Mouse (Mus musculus): ENCODE results near the gene Slc35g3. TPM values are rescaled to one million over a fixed set of nuclear protein-coding genes. Genes with fewer than 3 reads are reported as not detected.

Slc35g3 gene
- not detected in 2 replicates for polyA plus RNA-seq (2014; fragmentation: Nextera tagmentation; extraction: Ambion mirVana)

DNA sequence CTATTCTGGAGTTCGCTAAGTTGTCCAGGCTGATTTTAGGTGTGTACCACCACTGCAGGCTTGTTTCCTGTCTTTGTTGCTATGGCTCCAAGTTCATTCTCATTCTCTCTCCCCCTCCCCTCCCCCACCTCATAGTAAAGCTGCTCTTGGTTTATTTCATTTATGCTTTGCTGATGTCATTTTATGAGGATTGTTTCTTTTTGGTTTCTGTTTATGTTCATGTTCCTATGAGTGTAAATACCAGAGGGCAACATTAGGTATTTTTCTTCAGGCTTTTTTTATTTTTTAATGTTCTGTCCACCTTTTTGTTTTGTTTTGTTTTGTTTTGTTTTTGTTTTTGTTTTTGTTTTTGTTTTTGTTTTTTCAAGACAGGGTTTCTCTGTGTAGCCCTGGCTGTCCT lies at the start of gene Slc35g3:
Slc35g3 (minus strand) TSS at position 101 of the 400 bp plus-strand sequence.
- Histone ChIP-seq H3K9ac (ENCODE audit: low read length) (no peak within 1 kb of the TSS), H3K4me2 (ENCODE audit: low read length) (no peak within 1 kb of the TSS), H3K27ac (ENCODE audit: low read depth) (no peak within 1 kb of the TSS), H3K27me3 (replicated peaks; ENCODE audit: control insufficient read depth, insufficient read depth, low read length) (no peaks in the 10 kb centered on the region), H3K36me3 (ENCODE audit: control insufficient read depth, insufficient read depth, low read length) (no peaks in the 10 kb centered on the region), H3K4me1 (replicated peaks; ENCODE audit: control insufficient read depth, insufficient read depth, low read length) (peaks cover 24% of the 10 kb centered on the region), H3K9me3 (ENCODE audit: control insufficient read depth, low read length) (no peaks in the 10 kb centered on the region), H3K4me3 (ENCODE audit: low read depth, low read length) (no peak within 1 kb of the TSS)
- DNase-seq (ENCODE audit: low spot score) (no peak), ATAC-seq (replicated peaks; ENCODE audit: low FRiP score, low TSS enrichment, low read depth) (no peak)
- WGBS: 75% methylated on average over 1 of the region's 1 CpGs

DNA sequence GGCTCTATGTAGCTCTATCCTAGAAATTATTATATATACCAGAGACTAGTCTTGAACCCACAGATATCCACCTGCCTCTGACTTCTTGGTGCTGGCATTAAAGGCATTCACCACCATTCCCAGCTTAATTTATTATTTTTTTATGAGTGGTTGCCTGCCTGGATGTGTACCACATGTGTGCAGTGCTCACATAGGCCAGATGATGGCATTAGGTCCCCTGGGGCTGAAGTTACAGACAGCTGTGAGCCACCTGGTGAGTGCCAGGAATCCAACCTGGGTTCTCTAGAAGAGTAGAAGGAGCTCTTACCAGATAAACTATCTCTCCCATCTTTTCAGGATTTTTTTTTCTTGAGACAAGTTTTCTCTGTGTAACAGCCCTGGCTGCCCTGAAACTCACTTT lies 48.5 kb upstream of the Slc35g3 start:
- Histone ChIP-seq H3K27ac (ENCODE audit: low read depth) (no peak overlapping the region), H3K36me3 (ENCODE audit: control insufficient read depth, insufficient read depth, low read length) (no peaks in the 10 kb centered on the region), H3K27me3 (replicated peaks; ENCODE audit: control insufficient read depth, insufficient read depth, low read length) (peaks cover 10% of the 10 kb centered on the region), H3K4me1 (replicated peaks; ENCODE audit: control insufficient read depth, insufficient read depth, low read length) (no peaks in the 10 kb centered on the region), H3K4me2 (ENCODE audit: low read length) (no peak overlapping the region), H3K9me3 (ENCODE audit: control insufficient read depth, low read length) (no peaks in the 10 kb centered on the region), H3K4me3 (ENCODE audit: low read depth, low read length) (no peak overlapping the region), H3K9ac (ENCODE audit: low read length) (no peak overlapping the region)
- DNase-seq (ENCODE audit: low spot score): no peak
- ATAC-seq (replicated peaks; ENCODE audit: low FRiP score, low TSS enrichment, low read depth): no peak

DNA sequence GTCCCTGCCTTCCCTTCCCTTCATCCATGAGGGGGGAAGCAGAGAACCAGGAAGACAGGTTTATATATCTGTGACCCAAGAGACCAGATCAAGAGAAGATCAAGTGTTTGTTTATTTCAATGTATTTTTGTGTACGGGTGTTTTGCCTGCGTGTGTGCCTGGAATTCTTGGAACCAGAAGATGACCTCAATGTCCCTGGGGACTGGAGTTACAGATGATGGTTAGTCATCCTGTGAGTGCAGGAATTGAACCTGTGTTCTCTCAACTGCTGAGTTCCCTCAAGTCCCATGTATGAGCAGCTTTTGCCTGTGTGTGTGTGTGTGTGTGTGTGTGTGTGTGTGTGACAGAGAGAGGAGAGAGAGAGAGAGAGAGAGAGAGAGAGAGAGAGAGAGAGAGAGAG lies 45.9 kb upstream of the Slc35g3 start:
- Histone ChIP-seq H3K27ac (ENCODE audit: low read depth) (no peak overlapping the region), H3K36me3 (ENCODE audit: control insufficient read depth, insufficient read depth, low read length) (no peaks in the 10 kb centered on the region), H3K9me3 (ENCODE audit: control insufficient read depth, low read length) (no peaks in the 10 kb centered on the region), H3K4me2 (ENCODE audit: low read length) (no peak overlapping the region), H3K4me1 (replicated peaks; ENCODE audit: control insufficient read depth, insufficient read depth, low read length) (peaks cover 15% of the 10 kb centered on the region; the same call in 1 of the 2 replicates), H3K27me3 (replicated peaks; ENCODE audit: control insufficient read depth, insufficient read depth, low read length) (peaks cover 23% of the 10 kb centered on the region), H3K4me3 (ENCODE audit: low read depth, low read length) (no peak overlapping the region), H3K9ac (ENCODE audit: low read length) (no peak overlapping the region)
- 55% methylated on average over 2 of the region's 2 CpGs for WGBS
- DNase-seq (ENCODE audit: low spot score) (no peak), ATAC-seq (replicated peaks; ENCODE audit: low FRiP score, low TSS enrichment, low read depth) (no peak)

DNA sequence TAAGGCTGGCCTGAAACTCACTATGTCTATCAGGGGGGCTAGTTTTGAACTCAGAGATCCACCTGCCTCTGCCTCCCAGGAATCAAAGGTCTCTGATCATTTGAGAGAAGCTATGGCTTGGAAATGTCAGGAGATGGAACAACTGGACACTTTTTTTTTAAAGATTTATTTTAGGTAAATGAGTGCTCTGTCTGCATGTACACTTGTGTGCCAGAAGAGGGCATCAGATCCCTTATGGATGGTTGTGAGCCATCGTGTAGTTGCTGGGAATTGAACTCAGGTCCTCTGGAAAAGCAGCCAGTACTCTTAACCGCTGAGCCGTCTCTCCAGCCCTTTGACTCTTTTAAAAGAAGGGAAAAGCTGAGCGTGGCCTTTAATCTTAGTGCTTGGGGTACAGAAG lies 44.6 kb upstream of the Slc35g3 start:
- H3K4me3 ChIP-seq (ENCODE audit: low read depth, low read length): no peak overlapping the region
- DNase-seq (ENCODE audit: low spot score) (no peak), ATAC-seq (replicated peaks; ENCODE audit: low FRiP score, low TSS enrichment, low read depth) (no peak)
- no peak overlapping the region for H3K9ac ChIP-seq (ENCODE audit: low read length)
- no peaks in the 10 kb centered on the region for H3K9me3 ChIP-seq (ENCODE audit: control insufficient read depth, low read length)
- H3K4me1 ChIP-seq (replicated peaks; ENCODE audit: control insufficient read depth, insufficient read depth, low read length): peaks cover 26% of the 10 kb centered on the region
- no peaks in the 10 kb centered on the region for H3K36me3 ChIP-seq (ENCODE audit: control insufficient read depth, insufficient read depth, low read length)
- 80% methylated on average over 4 of the region's 4 CpGs for WGBS
- H3K27me3 ChIP-seq (replicated peaks; ENCODE audit: control insufficient read depth, insufficient read depth, low read length): peaks cover 35% of the 10 kb centered on the region
- no peak overlapping the region for H3K4me2 ChIP-seq (ENCODE audit: low read length)
- no peak overlapping the region for H3K27ac ChIP-seq (ENCODE audit: low read depth)

DNA sequence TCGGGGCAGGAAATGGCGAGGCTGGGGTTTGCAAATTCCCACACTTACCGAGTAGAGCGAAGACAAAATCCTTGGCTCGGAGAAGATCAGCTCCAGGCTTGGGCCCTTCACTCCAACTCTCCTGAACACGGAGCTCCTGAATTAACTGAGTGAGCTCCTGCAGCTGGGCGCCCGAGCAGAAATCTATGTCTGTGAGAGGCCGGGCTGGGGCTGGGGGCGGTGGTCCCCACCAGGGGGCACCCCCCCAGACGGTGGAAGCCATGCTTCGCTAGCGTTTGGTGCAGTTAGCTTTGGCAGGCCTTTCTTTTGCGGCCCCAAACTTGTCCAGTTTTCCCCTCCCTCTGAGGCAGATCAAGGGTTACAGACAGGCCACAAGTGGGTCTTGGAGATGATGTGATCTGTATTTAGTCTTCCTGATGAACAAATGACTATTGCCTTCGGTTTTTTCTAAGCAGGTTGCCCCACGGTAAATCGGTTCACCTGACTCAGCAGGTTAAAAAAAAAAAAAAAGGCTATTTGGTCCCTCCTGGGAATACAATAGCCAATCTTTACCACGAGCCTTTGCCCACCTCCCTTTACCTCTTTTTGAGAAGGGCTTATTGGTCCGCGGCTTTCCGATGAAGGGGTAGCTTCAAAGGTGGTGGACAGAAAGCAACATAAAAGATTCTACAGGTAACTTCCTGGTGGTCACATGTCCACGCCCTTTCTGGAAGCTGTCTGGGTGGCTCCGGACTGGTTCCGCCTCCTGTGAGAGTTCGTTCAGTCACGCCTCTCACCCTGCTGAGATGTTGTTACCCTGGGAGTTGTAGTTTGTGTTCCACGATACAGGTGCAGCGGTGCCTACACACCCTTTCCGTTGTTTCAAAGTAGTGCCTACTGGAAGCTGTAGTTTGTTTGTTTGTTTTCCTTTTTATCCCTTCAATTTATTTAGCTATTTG lies 43.5 kb upstream of the Slc35g3 start, which contains the start of gene Tmem102:
Tmem102 (minus strand) TSS at position 653 of the 938 bp plus-strand sequence.
- WGBS: 7% methylated on average over 29 of the region's 29 CpGs
- peak within 1 kb of the TSS; percentile 23 for H3K9ac ChIP-seq (ENCODE audit: low read length)
- DNase-seq (ENCODE audit: low spot score) (peak; percentile 64), ATAC-seq (replicated peaks; ENCODE audit: low FRiP score, low TSS enrichment, low read depth) (no peak)
- H3K27ac ChIP-seq (ENCODE audit: low read depth): no peak within 1 kb of the TSS
- H3K4me1 ChIP-seq (replicated peaks; ENCODE audit: control insufficient read depth, insufficient read depth, low read length): peaks cover 32% of the 10 kb centered on the region
- no peaks in the 10 kb centered on the region for H3K36me3 ChIP-seq (ENCODE audit: control insufficient read depth, insufficient read depth, low read length)
- H3K9me3 ChIP-seq (ENCODE audit: control insufficient read depth, low read length): no peaks in the 10 kb centered on the region
- H3K27me3 ChIP-seq (replicated peaks; ENCODE audit: control insufficient read depth, insufficient read depth, low read length): peaks cover 38% of the 10 kb centered on the region
- peak within 1 kb of the TSS; percentile 82 for H3K4me2 ChIP-seq (ENCODE audit: low read length)
- peak within 1 kb of the TSS; percentile 58 for H3K4me3 ChIP-seq (ENCODE audit: low read depth, low read length)

DNA sequence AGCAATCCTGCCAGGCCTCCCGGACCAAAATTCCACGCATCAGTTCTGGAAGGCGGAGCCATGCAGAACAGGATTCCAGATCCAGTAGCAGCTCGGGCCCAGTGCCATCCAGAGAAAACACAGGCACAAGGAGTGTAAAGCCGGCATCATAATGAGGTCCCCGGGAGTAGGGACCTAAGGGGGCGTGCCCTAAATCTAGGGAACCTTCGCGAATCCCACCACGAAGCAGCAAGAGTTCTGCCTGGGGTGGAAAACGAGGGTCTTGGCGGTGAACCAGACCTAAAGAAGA lies 42.8 kb upstream of the Slc35g3 start:
- H3K36me3 ChIP-seq (ENCODE audit: control insufficient read depth, insufficient read depth, low read length): no peaks in the 10 kb centered on the region
- DNase-seq (ENCODE audit: low spot score) (no peak), ATAC-seq (replicated peaks; ENCODE audit: low FRiP score, low TSS enrichment, low read depth) (no peak)
- no peak overlapping the region for H3K27ac ChIP-seq (ENCODE audit: low read depth)
- H3K4me3 ChIP-seq (ENCODE audit: low read depth, low read length): peak overlapping the region; percentile 58
- peak overlapping the region; percentile 23 for H3K9ac ChIP-seq (ENCODE audit: low read length)
- peaks cover 38% of the 10 kb centered on the region for H3K27me3 ChIP-seq (replicated peaks; ENCODE audit: control insufficient read depth, insufficient read depth, low read length)
- H3K4me2 ChIP-seq (ENCODE audit: low read length): peak overlapping the region; percentile 82
- 4% methylated on average over 12 of the region's 12 CpGs for WGBS
- H3K9me3 ChIP-seq (ENCODE audit: control insufficient read depth, low read length): no peaks in the 10 kb centered on the region
- H3K4me1 ChIP-seq (replicated peaks; ENCODE audit: control insufficient read depth, insufficient read depth, low read length): peaks cover 38% of the 10 kb centered on the region

DNA sequence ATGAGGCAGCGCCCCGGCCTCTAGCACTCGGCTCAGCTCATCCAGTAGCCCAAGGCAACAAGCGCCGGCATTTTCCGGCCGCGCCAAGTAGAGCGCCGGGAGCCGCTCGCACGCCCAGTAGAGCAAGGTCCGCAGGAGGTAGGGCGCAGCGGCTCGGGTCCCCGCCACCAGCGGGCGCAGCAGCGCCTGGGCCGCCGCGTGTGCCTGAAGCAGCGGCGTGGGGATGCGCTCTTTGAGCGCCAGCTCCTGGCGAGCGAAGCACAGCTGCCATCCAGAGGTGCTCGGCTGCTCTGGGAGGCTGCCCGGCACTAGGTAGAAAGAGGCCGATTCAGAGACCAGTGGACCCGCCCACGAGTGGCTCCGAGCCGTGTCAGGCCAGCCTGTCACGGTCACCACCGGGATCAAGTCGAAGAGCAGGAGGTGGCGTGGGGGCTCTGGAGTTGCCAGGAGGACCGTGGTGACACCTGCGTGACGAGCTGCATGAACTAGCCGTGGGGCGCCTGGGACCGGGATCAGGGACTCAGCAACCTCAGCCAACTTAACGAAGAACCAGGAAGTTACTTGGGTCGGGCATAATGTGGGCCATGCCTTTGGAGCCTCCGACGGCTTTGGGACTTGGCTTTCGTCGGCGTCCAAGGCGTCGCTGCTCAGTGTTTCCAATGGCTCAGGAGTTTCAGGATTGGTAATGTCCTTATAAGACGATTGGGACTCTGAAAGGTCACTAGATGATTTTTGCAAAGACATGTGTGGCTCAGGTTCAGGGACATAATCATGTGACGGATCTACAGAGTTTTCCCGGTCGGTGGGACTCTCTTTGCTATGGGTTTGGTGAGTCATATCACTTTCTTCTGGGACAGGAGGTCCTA lies 42.3 kb upstream of the Slc35g3 start:
- Histone ChIP-seq H3K4me3 (ENCODE audit: low read depth, low read length) (peak overlapping the region; percentile 58), H3K4me2 (ENCODE audit: low read length) (peak overlapping the region; percentile 82), H3K27me3 (replicated peaks; ENCODE audit: control insufficient read depth, insufficient read depth, low read length) (peaks cover 38% of the 10 kb centered on the region), H3K27ac (ENCODE audit: low read depth) (no peak overlapping the region), H3K36me3 (ENCODE audit: control insufficient read depth, insufficient read depth, low read length) (no peaks in the 10 kb centered on the region), H3K9ac (ENCODE audit: low read length) (peak overlapping the region; percentile 42), H3K9me3 (ENCODE audit: control insufficient read depth, low read length) (no peaks in the 10 kb centered on the region), H3K4me1 (replicated peaks; ENCODE audit: control insufficient read depth, insufficient read depth, low read length) (peaks cover 44% of the 10 kb centered on the region)
- 2% methylated on average over 59 of the region's 60 CpGs for WGBS
- peak; percentile 41 for ATAC-seq (replicated peaks; ENCODE audit: low FRiP score, low TSS enrichment, low read depth)
- peak; percentile 82 for DNase-seq (ENCODE audit: low spot score)

DNA sequence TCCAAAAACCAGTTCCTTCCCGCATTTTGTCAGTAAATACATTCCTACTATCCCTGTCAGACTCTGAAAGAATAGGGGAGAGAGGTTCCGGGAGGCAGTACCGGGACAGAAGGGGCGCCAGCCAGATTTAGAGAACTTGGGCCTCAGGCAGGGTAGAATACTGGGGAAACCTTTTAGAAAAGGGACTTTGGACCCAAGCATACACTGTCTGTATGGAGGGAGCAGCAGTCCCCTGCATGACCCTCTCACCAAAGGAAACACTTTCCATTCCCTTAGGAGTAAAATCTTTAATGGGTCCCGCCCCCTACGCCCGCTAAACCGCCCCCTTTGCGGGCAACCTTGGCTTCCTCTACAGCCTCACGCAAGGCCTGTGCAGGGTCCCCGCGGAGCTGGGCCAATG lies 41.6 kb upstream of the Slc35g3 start:
- Histone ChIP-seq H3K27me3 (replicated peaks; ENCODE audit: control insufficient read depth, insufficient read depth, low read length) (peaks cover 38% of the 10 kb centered on the region), H3K4me3 (ENCODE audit: low read depth, low read length) (peak overlapping the region; percentile 58), H3K4me2 (ENCODE audit: low read length) (peak overlapping the region; percentile 82), H3K4me1 (replicated peaks; ENCODE audit: control insufficient read depth, insufficient read depth, low read length) (peaks cover 44% of the 10 kb centered on the region), H3K9me3 (ENCODE audit: control insufficient read depth, low read length) (no peaks in the 10 kb centered on the region), H3K27ac (ENCODE audit: low read depth) (no peak overlapping the region), H3K36me3 (ENCODE audit: control insufficient read depth, insufficient read depth, low read length) (no peaks in the 10 kb centered on the region), H3K9ac (ENCODE audit: low read length) (peak overlapping the region; percentile 42)
- WGBS: 3% methylated on average over 12 of the region's 12 CpGs
- ATAC-seq (replicated peaks; ENCODE audit: low FRiP score, low TSS enrichment, low read depth) (peak; percentile 16; the same call in 1 of the 2 replicates), DNase-seq (ENCODE audit: low spot score) (no peak)

All from intestine, embryonic 14.5 days (tissue).